Mouse (Mus musculus) bone marrow macrophage, adult 2 months (primary cell): ENCODE measurements around the gene Ube2b.

Source experiments
- CTCF ChIP-seq: IDR thresholded peaks from 2 replicates; pipeline ENCODE4 v1.5.1; 2012; ENCODE audit warnings: low read depth, mild to moderate bottlenecking, low read length, moderate library complexity
- POLR2A ChIP-seq: IDR thresholded peaks from 2 replicates; pipeline ENCODE4 v1.6.1; 2012; ENCODE audit warnings: mild to moderate bottlenecking, low read depth, low read length, borderline replicate concordance

- no peak for TF ChIP-seq CTCF
- TF ChIP-seq POLR2A: no peak
Measured at GRCm38 (mm10) chr11:51959511-51959910, 41.1 kb downstream of the Ube2b start.
